Comparison of ENCODE assay signal across 9 mouse cellular contexts in genomic region chr14:14904750-14905529, GRCm38 (mm10).
DNase-seq lines count a peak whose midpoint lies in the region; ATAC-seq and TF ChIP-seq lines count a peak whose summit lies in the region.
"Had no signal": no experiment of that assay in that cellular context is flagged by ENCODE, and none has a peak within 500 bp of the region (broad histone marks: within the 10 kb centered on the region; RNA-seq: fewer than 3 reads in every experiment).

No protein-coding gene starts in this region.

- peak overlapping the region; percentile 65; the same call in 1 of the 2 replicates for H3K9ac ChIP-seq in heart, embryonic 13.5 days
- 0 out of 2 replicates have a peak overlapping the region, but pooled peaks have one; percentile 55 for H3K9ac ChIP-seq in kidney, embryonic 16.5 days (replicated peaks; ENCODE audit: low read length)
- no peak overlapping the region for H3K9ac ChIP-seq in limb, embryonic 15.5 days
- H3K9ac ChIP-seq in midbrain, postnatal 0 days (replicated peaks; ENCODE audit: low read length, poor library complexity, severe bottlenecking), result no peak overlapping the region

- H3K4me1 ChIP-seq in heart, embryonic 13.5 days, result no peaks in the 10 kb centered on the region
- no peaks in the 10 kb centered on the region for H3K4me1 ChIP-seq in kidney, embryonic 16.5 days (ENCODE audit: insufficient read depth, low read length)
- H3K4me1 ChIP-seq in limb, embryonic 15.5 days, result no peaks in the 10 kb centered on the region
- no peaks in the 10 kb centered on the region for H3K4me1 ChIP-seq in midbrain, postnatal 0 days (ENCODE audit: insufficient read depth, low read length)

- peak overlapping the region; percentile 62 for H3K4me2 ChIP-seq in heart, embryonic 13.5 days
- H3K4me2 ChIP-seq in kidney, embryonic 16.5 days (replicated peaks; ENCODE audit: low read depth, low read length), result peak overlapping the region; percentile 45
- H3K4me2 ChIP-seq in limb, embryonic 15.5 days, result peak overlapping the region; percentile 36; the same call in 1 of the 2 replicates
- 0 out of 2 replicates have a peak overlapping the region, but pooled peaks have one; percentile 9 for H3K4me2 ChIP-seq in midbrain, postnatal 0 days (ENCODE audit: low read depth, low read length, poor library complexity, severe bottlenecking)

- 7% methylated on average over 9 of the region's 9 CpGs for WGBS in heart, embryonic 13.5 days
- WGBS in kidney, embryonic 16.5 days, result 25% methylated on average over 9 of the region's 9 CpGs
- WGBS in limb, embryonic 15.5 days, result 16% methylated on average over 9 of the region's 9 CpGs
- WGBS in midbrain, postnatal 0 days, result 22% methylated on average over 9 of the region's 9 CpGs

- peak; percentile 74 for TF ChIP-seq CTCF in midbrain, postnatal 0 days (IDR thresholded peaks at IDR 0.05)

- H3K27me3 ChIP-seq in heart, embryonic 13.5 days (replicated peaks), result no peaks in the 10 kb centered on the region
- no peaks in the 10 kb centered on the region for H3K27me3 ChIP-seq in kidney, embryonic 16.5 days (ENCODE audit: insufficient read depth, low read length)
- H3K27me3 ChIP-seq in limb, embryonic 15.5 days, result no peaks in the 10 kb centered on the region
- H3K27me3 ChIP-seq in midbrain, postnatal 0 days (ENCODE audit: insufficient read depth, low read length), result no peaks in the 10 kb centered on the region
- no peaks in the 10 kb centered on the region for H3K27me3 ChIP-seq in splenic B cell, adult 2 months (ENCODE audit: control insufficient read depth, insufficient read depth, low read length, poor library complexity, severe bottlenecking)

- no peaks in the 10 kb centered on the region for H3K9me3 ChIP-seq in heart, embryonic 13.5 days
- H3K9me3 ChIP-seq in kidney, embryonic 16.5 days (ENCODE audit: low read length), result no peaks in the 10 kb centered on the region
- no peaks in the 10 kb centered on the region for H3K9me3 ChIP-seq in limb, embryonic 15.5 days
- no peaks in the 10 kb centered on the region for H3K9me3 ChIP-seq in midbrain, postnatal 0 days (ENCODE audit: low read length)
- H3K9me3 ChIP-seq: G1E had no signal

- H3K27ac ChIP-seq in heart, embryonic 13.5 days (replicated peaks), result no peak overlapping the region
- H3K27ac ChIP-seq in kidney, embryonic 16.5 days (ENCODE audit: low read length), result no peak overlapping the region
- H3K27ac ChIP-seq in limb, embryonic 15.5 days, result no peak overlapping the region
- H3K27ac ChIP-seq in midbrain, postnatal 0 days (ENCODE audit: low read depth, low read length), result no peak overlapping the region

- H3K36me3 ChIP-seq in heart, embryonic 13.5 days, result no peaks in the 10 kb centered on the region
- no peaks in the 10 kb centered on the region for H3K36me3 ChIP-seq in kidney, embryonic 16.5 days (ENCODE audit: insufficient read depth, low read length)
- H3K36me3 ChIP-seq in limb, embryonic 15.5 days, result no peaks in the 10 kb centered on the region
- no peaks in the 10 kb centered on the region for H3K36me3 ChIP-seq in midbrain, postnatal 0 days (ENCODE audit: insufficient read depth, low read length)
- no peaks in the 10 kb centered on the region for H3K36me3 ChIP-seq in splenic B cell, adult 2 months (ENCODE audit: control insufficient read depth, insufficient read depth, low read length, poor library complexity, severe bottlenecking)
- H3K36me3 ChIP-seq: G1E had no signal

- peak; percentile 86 for DNase-seq in 416B (ENCODE audit: low read depth)
- peak; percentile 94 for DNase-seq in brain, adult 2 months (ENCODE audit: low read depth, low spot score)
- peak; percentile 71 for DNase-seq in midbrain, postnatal 0 days (ENCODE audit: low spot score)
- DNase-seq in splenic B cell, adult 2 months (ENCODE audit: low read depth, low spot score), result peak; percentile 77

- H3K4me3 ChIP-seq in heart, embryonic 13.5 days, result peak overlapping the region; percentile 31
- H3K4me3 ChIP-seq in kidney, embryonic 16.5 days (ENCODE audit: low read length), result peak overlapping the region; percentile 24
- no peak overlapping the region for H3K4me3 ChIP-seq in limb, embryonic 15.5 days
- no peak overlapping the region for H3K4me3 ChIP-seq in midbrain, postnatal 0 days (ENCODE audit: low read depth, low read length)

- ATAC-seq in erythroblast, adult 5-6 weeks (replicated peaks; ENCODE audit: low FRiP score, poor library complexity, severe bottlenecking), result 0 out of 2 replicates have a peak, but pooled peaks have one; percentile 30
- ATAC-seq in heart, embryonic 13.5 days (ENCODE audit: extremely low read depth, insufficient number of reproducible peaks, low FRiP score, low TSS enrichment), result no peak
- ATAC-seq in kidney, embryonic 16.5 days (ENCODE audit: low FRiP score, low TSS enrichment), result peak; percentile 74; the same call in 1 of the 2 replicates
- no peak for ATAC-seq in limb, embryonic 15.5 days (ENCODE audit: insufficient number of reproducible peaks, low FRiP score, low TSS enrichment, low read depth)
- no peak for ATAC-seq in midbrain, postnatal 0 days (ENCODE audit: low FRiP score)

Comparison
In these comparisons a context has a peak if more than half of its experiments do, and no peak if none do; other contexts are left out.
1. ATAC-seq: peak in erythroblast, adult 5-6 weeks (single experiment) and kidney, embryonic 16.5 days (single experiment); none in heart, embryonic 13.5 days (single experiment), limb, embryonic 15.5 days (single experiment) and midbrain, postnatal 0 days (single experiment).
2. H3K4me2 ChIP-seq: peak in every context shown above with its lines; median percentile 62 in heart, embryonic 13.5 days; 45 in kidney, embryonic 16.5 days; 36 in limb, embryonic 15.5 days; 9 in midbrain, postnatal 0 days.
3. H3K4me3 ChIP-seq: peak in heart, embryonic 13.5 days (single experiment) and kidney, embryonic 16.5 days (single experiment); none in limb, embryonic 15.5 days (single experiment) and midbrain, postnatal 0 days (single experiment).
4. H3K9ac ChIP-seq: peak in heart, embryonic 13.5 days (single experiment) and kidney, embryonic 16.5 days (single experiment); none in limb, embryonic 15.5 days (single experiment) and midbrain, postnatal 0 days (single experiment).
5. Peak in every context shown above with its lines, with median percentiles within 50 percentile points of each other: DNase-seq.